Comparison of ENCODE assay signal across 8 mouse cellular contexts in genomic region chr17:63467866-63468265, GRCm38 (mm10). TPM values are rescaled to one million over a fixed set of nuclear protein-coding genes. Genes with fewer than 3 reads are reported as not detected.
DNase-seq lines count a peak whose midpoint lies in the region; ATAC-seq and TF ChIP-seq lines count a peak whose summit lies in the region.
"Had no signal": no experiment of that assay in that cellular context is flagged by ENCODE, and none has a peak within 500 bp of the region (broad histone marks: within the 10 kb centered on the region; RNA-seq: fewer than 3 reads in every experiment).

No protein-coding gene starts in this region.

- H3K4me3 ChIP-seq in G1E (ENCODE audit: low read depth, low read length) = no peak overlapping the region
- H3K4me3 ChIP-seq in heart, embryonic 14.5 days (ENCODE audit: control insufficient read depth in 1 of 2, insufficient read depth in 1 of 2, low read depth in 1 of 2, low read length in 2 of 2) = no peak overlapping the region
- H3K4me3 ChIP-seq: lung, embryonic 15.5 days had no signal

- peak; percentile 44; the same call in 1 of the 2 replicates for TF ChIP-seq CTCF in G1E (IDR thresholded peaks at IDR 0.05; ENCODE audit: low read depth, low read length)

- no peaks in the 10 kb centered on the region for H3K27me3 ChIP-seq in G1E (ENCODE audit: insufficient read depth, low read length)
- H3K27me3 ChIP-seq in heart, embryonic 14.5 days (ENCODE audit: control insufficient read depth, insufficient read depth, low read length) = no peaks in the 10 kb centered on the region
- H3K27me3 ChIP-seq: lung, embryonic 15.5 days had no signal

- no peaks in the 10 kb centered on the region for H3K9me3 ChIP-seq in G1E (replicated peaks)
- H3K9me3 ChIP-seq in heart, embryonic 14.5 days (ENCODE audit: control insufficient read depth, low read length) = no peaks in the 10 kb centered on the region
- H3K9me3 ChIP-seq: lung, embryonic 15.5 days had no signal

- no peak overlapping the region for H3K9ac ChIP-seq in heart, embryonic 14.5 days (ENCODE audit: low read length)
- H3K9ac ChIP-seq: lung, embryonic 15.5 days had no signal

- no peak overlapping the region for H3K27ac ChIP-seq in heart, embryonic 14.5 days (replicated peaks in 1 of 2; ENCODE audit: control insufficient read depth in 1 of 2, insufficient read depth in 1 of 2, low read depth in 2 of 2, low read length in 2 of 2)
- H3K27ac ChIP-seq: lung, embryonic 15.5 days had no signal

- peak; percentile 82 for ATAC-seq in G1E (ENCODE audit: extremely low read depth, insufficient number of reproducible peaks, low FRiP score, poor library complexity, severe bottlenecking)
- no peak for ATAC-seq in heart, embryonic 14.5 days (ENCODE audit: insufficient number of reproducible peaks, insufficient read depth, low FRiP score, low read depth)

- H3K36me3 ChIP-seq in G1E (replicated peaks) = peaks cover 37% of the 10 kb centered on the region
- H3K36me3 ChIP-seq in heart, embryonic 14.5 days (ENCODE audit: control insufficient read depth, insufficient read depth, low read length) = peaks cover 10% of the 10 kb centered on the region; the same call in 1 of the 2 replicates
- H3K36me3 ChIP-seq: lung, embryonic 15.5 days had no signal

- 5% methylated on average over 6 of the region's 6 CpGs for WGBS in heart, embryonic 14.5 days

- peak; percentile 45 for DNase-seq in G1E (ENCODE audit: low spot score)
- DNase-seq in adrenal gland, postnatal 10 days = peak; percentile 71
- DNase-seq in embryo, embryonic 11.5 days (ENCODE audit: low read depth, low spot score) = peak; percentile 47
- DNase-seq in layer of hippocampus, adult 18-20 months (ENCODE audit: low spot score in 2 of 2) = peak; percentile 37 to 85
- peak; percentile 66 for DNase-seq in lung, postnatal 25 days (ENCODE audit: low spot score)
- DNase-seq in right cerebral cortex, postnatal 14 days = peak; percentile 66

- no peaks in the 10 kb centered on the region for H3K4me1 ChIP-seq in G1E (ENCODE audit: insufficient read depth, low read depth, low read length)
- H3K4me1 ChIP-seq in heart, embryonic 14.5 days (ENCODE audit: control insufficient read depth in 2 of 2, insufficient read depth in 2 of 2, low read length in 2 of 2) = peaks cover 6 to 20% of the 10 kb centered on the region in 2 experiments
- H3K4me1 ChIP-seq: lung, embryonic 15.5 days had no signal

- H3K4me2 ChIP-seq in heart, embryonic 14.5 days (ENCODE audit: low read length) = peak overlapping the region; percentile 46
- H3K4me2 ChIP-seq: lung, embryonic 15.5 days had no signal

RNA-seq across cellular contexts. Expression of gene Fbxl17, which starts 32.0 kb away (rescaled TPM):
- total RNA-seq in G1E (2014; fragmentation: Nextera tagmentation) (9.9 and 11.6 TPM in 2 replicates), G1E (2017) (8.8 and 9.2 TPM in 2 replicates)
- 8.2 and 11.3 TPM in 2 replicates for polyA plus RNA-seq in G1E (2012)
- total RNA-seq in adrenal gland, postnatal 10 days (2021) = 10 to 100 TPM; 25.0 to 32.7 TPM
- polyA plus RNA-seq in heart, embryonic 14.5 days (2014; fragmentation: Nextera tagmentation; extraction: Ambion mirVana) = 17.4 and 17.6 TPM in 2 replicates
- 10 to 100 TPM; 53.7 to 55.0 TPM for total RNA-seq in layer of hippocampus, adult 18-20 months (2021)
